Mouse (Mus musculus) bone marrow, adult 2 months (tissue): ENCODE measurements around the gene Thtpa. TPM values are rescaled to one million over a fixed set of nuclear protein-coding genes. Genes with fewer than 3 reads are reported as not detected.

Experiments used
- H3K27ac ChIP-seq: fragments of 200-500 bp; 2 replicates; pipeline ENCODE4 v1.5.1; 2012; ENCODE audit warnings: low read depth, mild to moderate bottlenecking, control low read depth, inconsistent platforms, low read length; ENCODE audit not compliant: control insufficient read depth, poor library complexity, insufficient read depth
- H3K4me1 ChIP-seq: fragments of 200-500 bp; 2 replicates; pipeline ENCODE4 v1.6.1; 2011; ENCODE audit warnings: low read length; ENCODE audit not compliant: control insufficient read depth, insufficient read depth
- H3K4me3 ChIP-seq: fragments of 200-500 bp; replicated peaks from 2 replicates; pipeline ENCODE3; 2011; ENCODE audit warnings: mild to moderate bottlenecking, low read depth, low read length, control low read depth; ENCODE audit not compliant: control insufficient read depth
- CTCF ChIP-seq: fragments of 200-500 bp; IDR thresholded peaks from 2 replicates; pipeline ENCODE4 v1.5.1; 2011; ENCODE audit warnings: low read length, control low read depth; ENCODE audit not compliant: control insufficient read depth, insufficient read depth
- POLR2A ChIP-seq: fragments of 200-500 bp; IDR thresholded peaks from 2 replicates; pipeline ENCODE4 v1.6.1; 2011; ENCODE audit warnings: low read depth, mild to moderate bottlenecking, control low read depth, low read length, borderline replicate concordance; ENCODE audit not compliant: control insufficient read depth
- WGBS: fragments of 180-500 bp; shearing (Covaris S2); methylation state at CpG from one replicate; pipeline ENCODE4 v1.1.7; 2018; 5-methylcytosine and 5-hydroxymethylcytosine counted together
- polyA plus RNA-seq: library from polyadenylated mRNA; stranded (reverse); fragments of >200 nt; gene quantifications from 2 replicates; pipeline ENCODE4 v1.2.4, GENCODE M21; 2011; ENCODE audit warnings: low replicate concordance; ENCODE audit not compliant: missing spikeins, insufficient read depth, insufficient read length

Thtpa gene
- polyA plus RNA-seq, 1 experiment: 6.5 TPM

GRCm38 (mm10) chr14:55105836-55106809, 11.5 kb downstream of the Thtpa start, which contains the start of gene Ap1g2:
Ap1g2 (minus strand) TSS chr14:55106593.
- WGBS: under 1% methylated on average over 39 of the region's 39 CpGs

GRCm38 (mm10) chr14:55106990-55107389, 12.4 kb downstream of the Thtpa start:
- 76% methylated on average over 8 of the region's 8 CpGs for WGBS
- H3K4me3 ChIP-seq: no peak overlapping the region
- H3K4me1 ChIP-seq: peaks cover 2% of the 10 kb centered on the region
- no peak for TF ChIP-seq POLR2A
- no peak for TF ChIP-seq CTCF
- H3K27ac ChIP-seq: no peak overlapping the region

More at GRCm38 (mm10) chr14:55105836-55106809, 11.5 kb downstream of the Thtpa start, which contains the start of gene Ap1g2:
- Histone ChIP-seq H3K27ac (peak within 1 kb of the TSS; percentile 28), H3K4me1 (peaks cover 2% of the 10 kb centered on the region), H3K4me3 (peak within 1 kb of the TSS; percentile 78)
- TF ChIP-seq POLR2A (peak; percentile 39; the same call in 1 of the 2 replicates), CTCF (no peak)

- no peak overlapping the region for H3K27ac ChIP-seq
- 54% methylated on average over 9 of the region's 9 CpGs for WGBS
- H3K4me3 ChIP-seq: no peak overlapping the region
- no peak for TF ChIP-seq POLR2A
- TF ChIP-seq CTCF: no peak
- peaks cover 2% of the 10 kb centered on the region for H3K4me1 ChIP-seq
These were observed 13.8 kb downstream of the Thtpa start for GRCm38 (mm10) chr14:55108202-55108870.

GRCm38 (mm10) chr14:55109048-55109873, 14.7 kb downstream of the Thtpa start:
- Histone ChIP-seq H3K4me1 (peaks cover 2% of the 10 kb centered on the region), H3K27ac (no peak overlapping the region), H3K4me3 (no peak overlapping the region)
- WGBS: 30% methylated on average over 21 of the region's 21 CpGs
- TF ChIP-seq CTCF (no peak), POLR2A (no peak)

GRCm38 (mm10) chr14:55110076-55110475, 15.5 kb downstream of the Thtpa start:
- Histone ChIP-seq H3K27ac (no peak overlapping the region), H3K4me1 (peaks cover 2% of the 10 kb centered on the region)

GRCm38 (mm10) chr14:55111720-55112119, 17.1 kb downstream of the Thtpa start:
- no peak overlapping the region for H3K4me3 ChIP-seq
- no peak for TF ChIP-seq POLR2A
- TF ChIP-seq CTCF: no peak
- H3K27ac ChIP-seq: no peak overlapping the region
- no peaks in the 10 kb centered on the region for H3K4me1 ChIP-seq
- 77% methylated on average over 2 of the region's 2 CpGs for WGBS

More at GRCm38 (mm10) chr14:55110076-55110475, 15.5 kb downstream of the Thtpa start:
- 62% methylated on average over 9 of the region's 9 CpGs for WGBS
- H3K4me3 ChIP-seq: no peak overlapping the region
- no peak for TF ChIP-seq POLR2A
- TF ChIP-seq CTCF: no peak

GRCm38 (mm10) chr14:55113351-55113974, 18.9 kb downstream of the Thtpa start:
- WGBS: 73% methylated on average over 51 of the region's 51 CpGs
- TF ChIP-seq POLR2A: no peak
- TF ChIP-seq CTCF: no peak
- Histone ChIP-seq H3K4me3 (no peak overlapping the region), H3K4me1 (no peaks in the 10 kb centered on the region), H3K27ac (no peak overlapping the region; the same call in 1 of the 2 replicates)
